Mouse (Mus musculus) kidney, postnatal 14 days (tissue): ENCODE data around the gene Cops4.

Source experiments
- DNase-seq: peaks from one replicate; pipeline ENCODE4 v3.0.0; 2022; ENCODE audit warnings: mixed read lengths

Cops4 gene

GRCm38 (mm10) chr5:100581622-100582434, 63.7 kb downstream of the Cops4 start:
- DNase-seq: no peak

DNA sequence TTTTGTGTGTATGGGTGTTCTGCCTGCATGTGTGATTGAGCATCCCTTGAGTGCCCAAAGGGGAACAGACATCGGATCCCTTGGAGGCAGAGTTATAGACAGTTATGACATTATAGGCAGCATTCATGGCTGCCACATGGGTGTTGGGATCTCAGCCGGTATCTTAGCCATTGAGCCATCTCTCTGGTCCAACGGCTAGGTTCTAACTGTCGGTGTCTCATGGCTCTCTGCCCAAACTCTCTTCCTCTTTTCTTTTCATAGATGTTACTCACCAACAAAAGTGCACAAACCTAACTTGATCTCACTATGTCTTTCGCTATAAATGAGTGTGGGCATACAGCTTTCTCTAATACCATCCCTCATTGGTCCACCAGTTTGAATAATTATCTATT, 64.3 kb downstream of the Cops4 start:
- no peak for DNase-seq

GRCm38 (mm10) chr5:100583066-100583465, 65.0 kb downstream of the Cops4 start:
- DNase-seq: no peak

GRCm38 (mm10) chr5:100585206-100585644, 67.1 kb downstream of the Cops4 start:
- DNase-seq: no peak

GRCm38 (mm10) chr5:100585657-100586056, 67.5 kb downstream of the Cops4 start:
- DNase-seq: no peak

DNA sequence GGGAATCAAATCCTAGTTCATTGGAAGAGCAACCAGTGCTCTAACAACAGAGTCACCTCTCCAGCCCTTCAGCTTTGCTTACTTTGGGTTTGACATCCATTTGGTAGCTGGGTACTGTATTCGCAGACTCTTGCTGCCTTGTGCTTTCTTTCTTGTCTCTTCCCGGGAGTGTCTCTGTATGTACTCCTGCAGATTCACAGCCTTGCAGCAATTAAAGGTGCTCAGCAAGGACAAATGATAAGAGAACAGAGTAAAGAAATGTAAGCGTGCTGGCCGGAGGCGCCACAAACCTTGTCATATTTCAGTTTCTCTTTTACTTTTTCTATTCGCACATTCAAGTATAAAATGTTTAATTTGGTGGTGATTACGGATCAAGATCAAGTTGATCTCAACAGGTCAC, 69.0 kb downstream of the Cops4 start:
- no peak for DNase-seq

- DNase-seq: no peak
These were observed 69.5 kb downstream of the Cops4 start for GRCm38 (mm10) chr5:100587626-100588025.

DNA sequence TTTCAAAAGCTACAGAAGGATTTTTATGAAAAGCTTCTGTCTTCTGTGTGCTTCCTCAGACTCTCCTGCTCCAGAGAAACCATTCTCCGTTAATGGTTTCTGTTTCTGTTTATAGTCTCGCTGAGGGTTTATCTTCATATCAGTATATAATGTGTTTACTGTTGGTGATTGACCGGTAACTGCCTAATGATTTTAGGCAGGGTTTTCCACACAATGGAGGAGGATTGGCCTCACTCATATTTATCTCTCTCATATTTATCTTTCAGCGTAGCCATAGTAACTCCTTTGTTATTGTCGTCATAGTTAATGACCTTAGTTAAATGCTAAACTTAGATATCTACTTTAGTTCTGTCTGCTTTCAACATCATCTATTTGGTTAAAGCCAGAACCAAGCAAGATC, 72.4 kb downstream of the Cops4 start:
- DNase-seq: no peak

- DNase-seq: no peak
These were observed 76.8 kb downstream of the Cops4 start for GRCm38 (mm10) chr5:100594803-100595467.

GRCm38 (mm10) chr5:100595999-100596398, 77.9 kb downstream of the Cops4 start:
- no peak for DNase-seq
